Mouse (Mus musculus): ENCODE measurements around the gene Lrfn3. TPM values are rescaled to one million over a fixed set of nuclear protein-coding genes. Genes with fewer than 3 reads are reported as not detected.
A peak's percentile ranks its signal among the peaks of the same experiment; 100 is the strongest.

Gene Lrfn3
- polyA plus RNA-seq (2021), result 21.9 TPM

DNA sequence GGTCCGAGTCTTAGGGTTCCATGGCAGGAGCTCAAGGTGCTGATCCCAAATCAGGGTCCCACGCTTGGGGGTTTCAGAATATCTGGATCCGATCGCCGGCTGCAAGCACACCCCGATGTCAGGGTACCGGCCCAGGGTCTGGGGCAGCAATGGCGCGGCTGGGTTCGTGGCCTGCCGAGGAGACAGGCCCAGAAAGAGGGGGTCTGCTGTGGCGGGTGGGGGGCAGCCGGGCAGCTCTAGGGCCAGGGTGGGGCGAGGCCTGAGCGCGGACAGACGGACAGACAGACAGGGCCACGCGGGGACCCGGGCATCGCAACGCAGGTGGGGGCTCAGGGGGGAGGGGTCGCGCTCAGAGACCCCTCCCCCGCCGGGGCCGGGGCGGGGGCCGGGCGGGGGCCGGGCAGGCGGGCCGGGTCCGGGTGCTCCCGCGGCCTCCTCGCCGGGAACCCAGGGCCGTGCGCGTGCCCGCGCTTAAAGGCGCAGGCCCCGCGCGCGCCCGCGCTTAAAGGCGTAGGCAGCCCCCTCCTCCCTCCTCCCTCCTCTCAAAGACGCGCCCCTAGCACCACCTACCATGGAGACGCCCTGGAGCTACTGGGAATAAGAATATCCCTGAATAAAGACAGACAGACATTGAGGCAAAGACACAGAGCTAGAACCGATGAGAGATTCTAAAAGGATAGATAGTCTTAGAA is at the start of gene Lrfn3:
Gene Lrfn3 (minus strand): TSS at position 121 of the 692 bp plus-strand sequence.
- DNase-seq (ENCODE audit: low read depth, low spot score), result no peak

DNA sequence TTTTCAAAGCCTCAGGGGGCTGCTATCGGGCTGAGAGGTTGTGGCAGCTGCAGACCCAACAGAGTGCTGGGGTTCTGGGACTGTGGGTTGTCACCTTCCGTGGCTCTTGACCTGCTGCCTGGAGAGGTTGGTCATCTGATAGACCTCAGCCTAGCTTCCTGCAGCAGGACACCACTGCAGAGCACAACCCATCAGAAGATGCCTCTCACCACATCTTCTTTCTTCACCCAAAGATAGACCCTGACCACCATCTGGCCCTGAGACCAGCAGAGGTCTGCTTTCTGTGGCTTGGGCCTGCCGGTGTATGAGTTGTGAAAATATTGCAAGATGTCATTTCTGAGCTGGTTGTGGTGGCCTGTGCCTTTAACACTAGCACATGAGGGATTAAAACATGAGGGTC is 48.5 kb upstream of the Lrfn3 start:
- POLR2A ChIA-PET, result interaction anchor here (1.4 kb wide), 1 partner anchor 39 kb away, joined by 6 read pairs; no protein-coding TSS in a partner anchor

More for the DNA sequence above, at the start of gene Lrfn3:
- TF ChIP-seq CTCF (IDR thresholded peaks at IDR 0.05), result no peak
- in situ Hi-C loops (cut with MboI; ENCODE audit: low pct_unique_long_range_greater_than_20kb), result no loop called here
- ChIA-PET CTCF (interaction anchor here (0.9 to 1.3 kb wide), 2 partner anchors 10 to 69 kb away, joined by 3 to 4 read pairs; no protein-coding TSS in a partner anchor), POLR2A (interaction anchor here (0.7 kb wide), 2 partner anchors 70 to 599 kb away, joined by 3 read pairs; no protein-coding TSS in a partner anchor)
- ATAC-seq, result peak; percentile 44
- H3K27me3 ChIP-seq, result peaks cover 9% of the 10 kb centered on the region

DNA sequence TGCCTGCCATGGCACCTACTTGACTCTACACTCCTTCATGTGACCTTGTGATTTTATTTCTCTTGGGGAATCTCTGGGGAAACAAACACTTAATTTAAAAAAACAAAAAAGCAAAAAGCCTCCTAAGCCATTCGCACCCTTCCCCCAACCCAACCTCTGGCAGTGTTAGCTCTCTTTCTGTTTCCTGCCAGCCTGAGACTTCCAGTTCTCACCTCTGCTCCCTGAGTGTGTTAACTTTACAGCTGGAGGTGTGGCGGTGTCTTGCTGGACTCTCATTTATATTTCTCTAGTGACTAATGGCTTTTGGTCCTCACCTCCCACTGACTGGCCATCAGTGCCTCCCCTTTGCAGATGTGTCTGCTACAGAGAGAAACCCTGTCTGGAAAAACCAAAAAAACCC is 47.2 kb upstream of the Lrfn3 start:
- ChIA-PET POLR2A (interaction anchor here (1.4 kb wide), 1 partner anchor 38 kb away, joined by 6 read pairs; no protein-coding TSS in a partner anchor), CTCF (no interaction called here)
- H3K27me3 ChIP-seq, result peaks cover 34% of the 10 kb centered on the region
- DNase-seq (ENCODE audit: low read depth, low spot score) (no peak), ATAC-seq (no peak)
- TF ChIP-seq CTCF (IDR thresholded peaks at IDR 0.05), result no peak
- in situ Hi-C loops (cut with MboI; ENCODE audit: low pct_unique_long_range_greater_than_20kb), result no loop called here

More for the DNA sequence above, 48.5 kb upstream of the Lrfn3 start:
- in situ Hi-C loops (cut with MboI; ENCODE audit: low pct_unique_long_range_greater_than_20kb), result no loop called here
- CTCF ChIA-PET, result no interaction called here
- TF ChIP-seq CTCF (IDR thresholded peaks at IDR 0.05), result no peak
- peaks cover 35% of the 10 kb centered on the region for H3K27me3 ChIP-seq
- no peak for ATAC-seq
- DNase-seq (ENCODE audit: low read depth, low spot score), result no peak

DNA sequence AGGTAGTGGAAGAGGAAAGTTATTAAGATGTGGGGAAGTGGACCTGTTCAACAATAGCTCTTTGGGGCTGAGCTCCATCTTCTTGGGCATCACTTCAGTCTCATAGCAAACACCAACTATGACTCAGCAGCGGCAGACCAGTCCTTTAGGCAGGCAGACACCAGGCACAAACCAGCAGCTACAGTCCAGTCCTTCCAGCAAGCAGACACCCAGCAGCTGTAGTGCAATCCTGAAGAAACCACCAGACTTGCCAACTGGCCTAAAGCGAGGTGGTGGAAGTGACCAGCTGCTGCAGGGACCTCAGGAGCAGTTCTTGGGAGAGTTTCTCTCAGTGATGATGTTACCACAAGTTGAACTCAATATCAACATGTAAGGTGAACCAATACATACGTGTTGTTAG is 46.1 kb upstream of the Lrfn3 start:
- in situ Hi-C loops (cut with MboI; ENCODE audit: low pct_unique_long_range_greater_than_20kb), result no loop called here
- ATAC-seq (no peak), DNase-seq (ENCODE audit: low read depth, low spot score) (no peak)
- ChIA-PET POLR2A (no interaction called here), CTCF (interaction anchor here (0.9 kb wide), 1 partner anchor 41 kb away, joined by 3 read pairs; no protein-coding TSS in a partner anchor)
- peaks cover 36% of the 10 kb centered on the region for H3K27me3 ChIP-seq
- TF ChIP-seq CTCF (IDR thresholded peaks at IDR 0.05), result no peak

DNA sequence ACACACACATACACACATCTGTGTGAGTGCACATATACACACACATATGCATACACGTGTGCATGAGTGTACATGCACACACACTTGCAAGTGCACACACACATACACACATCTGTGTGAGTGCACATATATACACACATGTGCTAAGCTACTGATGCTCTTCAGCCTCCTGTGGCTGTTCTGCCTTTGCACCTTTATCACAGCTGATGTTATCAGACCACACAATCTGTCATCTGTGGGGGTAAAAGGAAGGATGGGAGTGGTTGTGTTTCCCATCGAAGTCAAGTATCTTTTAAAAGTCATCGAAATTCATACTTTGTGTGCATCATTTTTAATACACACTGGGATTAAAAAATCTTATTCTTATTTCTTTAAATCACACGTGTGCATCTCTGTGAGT is 39.8 kb upstream of the Lrfn3 start:
- in situ Hi-C loops (cut with MboI; ENCODE audit: low pct_unique_long_range_greater_than_20kb), result no loop called here
- POLR2A ChIA-PET, result no interaction called here
- no peak for TF ChIP-seq CTCF (IDR thresholded peaks at IDR 0.05)
- DNase-seq (ENCODE audit: low read depth, low spot score), result no peak
- ATAC-seq, result no peak
- H3K27me3 ChIP-seq, result peaks cover 22% of the 10 kb centered on the region
- CTCF ChIA-PET, result no interaction called here

DNA sequence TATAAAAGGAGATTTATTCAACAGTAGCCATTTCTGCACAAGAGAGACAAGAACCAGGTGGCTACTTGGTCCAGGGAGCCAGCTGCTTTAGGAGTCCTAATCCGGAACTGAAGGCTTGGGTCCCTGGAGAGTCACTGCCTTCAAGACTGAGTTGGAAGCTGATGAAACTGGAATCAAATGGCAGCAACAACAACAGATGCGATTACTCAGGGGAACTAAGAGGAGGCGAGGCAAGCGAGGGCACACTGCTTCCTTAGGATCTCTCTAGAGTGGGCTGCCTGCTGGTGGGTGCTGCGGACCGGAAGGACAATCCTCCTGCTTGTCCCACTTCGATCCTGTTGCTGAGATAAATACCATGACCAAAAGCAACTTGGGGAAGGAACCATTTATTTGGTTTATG is 37.1 kb upstream of the Lrfn3 start:
- DNase-seq (ENCODE audit: low read depth, low spot score) (no peak), ATAC-seq (no peak)
- POLR2A ChIA-PET, result no interaction called here
- in situ Hi-C loops (cut with MboI; ENCODE audit: low pct_unique_long_range_greater_than_20kb), result no loop called here
- peaks cover 26% of the 10 kb centered on the region for H3K27me3 ChIP-seq
- TF ChIP-seq CTCF (IDR thresholded peaks at IDR 0.05), result no peak
- CTCF ChIA-PET, result no interaction called here

DNA sequence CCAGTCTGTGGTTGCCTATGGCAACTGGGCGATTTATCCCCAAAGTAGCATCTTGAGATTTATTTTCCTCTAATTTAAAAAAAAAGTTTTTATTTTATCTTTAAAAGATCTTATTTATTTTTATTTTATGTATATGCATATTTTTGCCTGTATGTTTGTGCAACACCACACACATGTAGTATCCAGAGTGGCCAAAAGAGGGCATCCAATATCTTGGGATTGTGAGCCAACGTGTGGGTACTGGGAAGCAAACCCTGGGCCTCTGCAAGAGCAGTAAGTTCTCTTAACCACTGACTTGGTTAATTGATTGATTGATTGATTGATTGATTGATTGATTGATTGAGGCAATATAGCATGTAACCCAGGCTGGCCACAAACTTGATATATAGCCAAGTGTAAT is 32.3 kb upstream of the Lrfn3 start:
- peaks cover 28% of the 10 kb centered on the region for H3K27me3 ChIP-seq
- TF ChIP-seq CTCF (IDR thresholded peaks at IDR 0.05), result peak; percentile 47
- POLR2A ChIA-PET, result no interaction called here
- no peak for ATAC-seq
- in situ Hi-C loops (cut with MboI; ENCODE audit: low pct_unique_long_range_greater_than_20kb), result no loop called here
- CTCF ChIA-PET, result no interaction called here
- no peak for DNase-seq (ENCODE audit: low read depth, low spot score)

DNA sequence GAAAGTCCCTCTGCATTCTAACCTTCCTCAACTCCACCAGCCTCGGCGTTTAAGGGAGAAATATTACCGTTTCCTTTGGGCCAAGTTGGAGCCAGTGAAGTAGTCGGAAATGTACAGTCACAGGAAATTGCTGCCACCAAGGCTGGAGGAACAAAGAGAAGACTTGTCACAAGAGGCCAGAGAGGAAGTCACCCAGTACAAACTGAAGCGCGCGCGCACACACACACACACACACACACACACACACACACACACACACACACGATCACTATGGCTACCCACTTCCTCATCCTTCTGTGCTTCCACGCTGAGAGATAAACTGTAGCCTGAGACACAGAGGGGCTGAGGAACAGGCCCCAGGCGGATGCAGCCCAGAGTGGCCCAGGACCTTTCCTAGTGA is 31.8 kb upstream of the Lrfn3 start:
- DNase-seq (ENCODE audit: low read depth, low spot score), result no peak
- ChIA-PET POLR2A (interaction anchor here (0.7 kb wide), 1 partner anchor 1988 kb away, joined by 5 read pairs; no protein-coding TSS in a partner anchor), CTCF (no interaction called here)
- ATAC-seq, result no peak
- peaks cover 28% of the 10 kb centered on the region for H3K27me3 ChIP-seq
- in situ Hi-C loops (cut with MboI; ENCODE audit: low pct_unique_long_range_greater_than_20kb), result no loop called here
- TF ChIP-seq CTCF (IDR thresholded peaks at IDR 0.05), result no peak

DNA sequence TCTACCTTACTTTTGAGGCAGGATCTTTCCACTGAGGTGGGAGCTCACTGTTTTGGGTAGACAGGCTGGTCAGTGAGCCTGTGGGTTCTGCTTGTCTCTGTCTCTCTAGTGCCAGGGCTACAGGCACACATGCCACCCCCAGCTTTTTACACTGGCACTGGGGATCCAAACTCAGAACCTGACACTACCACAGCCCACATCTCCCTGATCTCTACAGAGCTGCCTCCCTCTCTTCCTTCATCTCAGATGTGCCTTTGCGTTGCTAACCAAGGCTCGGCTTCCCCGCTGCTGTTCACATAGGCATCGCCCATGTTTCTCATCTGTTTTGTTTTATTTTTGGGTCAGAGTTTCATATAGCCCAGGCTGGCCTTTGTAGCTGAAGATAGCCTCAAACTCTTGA is 31.1 kb upstream of the Lrfn3 start:
- CTCF ChIA-PET, result no interaction called here
- TF ChIP-seq CTCF (IDR thresholded peaks at IDR 0.05), result no peak
- POLR2A ChIA-PET, result interaction anchor here (0.7 kb wide), 1 partner anchor 1988 kb away, joined by 5 read pairs; no protein-coding TSS in a partner anchor
- in situ Hi-C loops (cut with MboI; ENCODE audit: low pct_unique_long_range_greater_than_20kb), result no loop called here
- ATAC-seq (no peak), DNase-seq (ENCODE audit: low read depth, low spot score) (no peak)
- H3K27me3 ChIP-seq, result peaks cover 22% of the 10 kb centered on the region

DNA sequence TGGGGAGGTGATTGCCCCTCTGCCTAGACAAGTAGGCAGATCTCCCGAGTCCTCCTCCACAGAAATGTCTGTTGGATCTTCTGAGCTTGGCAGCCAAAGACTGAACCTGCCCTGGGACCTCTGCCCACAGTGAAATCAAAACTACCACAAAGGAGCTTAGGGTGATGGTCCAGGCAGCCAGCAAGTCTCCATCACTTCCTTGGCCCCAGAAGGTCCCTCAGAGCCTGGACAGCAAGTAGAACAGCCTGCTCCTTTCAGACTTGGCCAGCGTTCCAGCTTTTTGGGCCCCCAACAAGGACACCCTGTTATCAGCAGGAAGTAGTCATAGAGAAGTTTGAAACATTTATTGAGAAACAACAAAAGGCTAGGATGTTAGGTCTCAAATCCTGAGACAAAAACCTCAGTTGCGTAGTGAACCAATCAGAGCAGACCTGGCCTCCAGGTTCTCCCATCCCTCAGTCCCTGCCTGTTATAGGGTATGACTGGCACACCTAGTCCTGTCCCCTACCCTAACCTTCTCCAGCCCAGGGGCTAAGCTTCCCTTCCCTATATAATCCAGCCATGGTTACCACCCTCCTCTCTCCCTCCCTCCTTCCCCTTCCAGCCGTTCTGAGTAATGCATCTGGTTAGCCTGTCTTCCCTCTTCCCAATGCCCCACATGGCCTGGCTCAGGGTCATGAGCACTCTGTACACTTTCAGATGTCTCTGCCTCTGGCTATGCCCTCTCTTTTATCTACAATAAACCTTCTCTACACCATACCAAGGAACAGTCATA is 30.4 kb upstream of the Lrfn3 start:
- H3K27me3 ChIP-seq, result peaks cover 16% of the 10 kb centered on the region
- in situ Hi-C loops (cut with MboI; ENCODE audit: low pct_unique_long_range_greater_than_20kb), result no loop called here
- POLR2A ChIA-PET, result no interaction called here
- no peak for DNase-seq (ENCODE audit: low read depth, low spot score)
- TF ChIP-seq CTCF (IDR thresholded peaks at IDR 0.05), result no peak
- CTCF ChIA-PET, result no interaction called here
- ATAC-seq, result no peak

DNA sequence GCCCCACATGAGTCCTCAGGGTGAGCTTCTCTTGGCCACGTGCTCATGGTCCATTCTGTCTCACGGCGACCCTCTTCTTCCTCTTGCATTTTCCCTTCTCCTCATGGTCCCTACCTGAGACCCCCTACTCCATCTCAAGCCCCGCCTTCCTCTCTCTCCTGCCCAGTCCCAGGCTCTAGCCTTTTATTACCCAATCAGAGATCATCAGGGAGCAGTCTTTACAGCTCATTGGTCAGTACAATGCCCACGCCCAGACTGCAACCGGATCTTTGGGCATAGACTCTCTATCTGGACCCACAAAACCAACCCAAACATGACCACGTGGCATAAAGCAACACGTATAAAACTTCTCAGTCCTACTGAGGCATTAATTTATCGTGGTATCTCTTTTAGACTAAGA is 21.5 kb upstream of the Lrfn3 start:
- no peak for TF ChIP-seq CTCF (IDR thresholded peaks at IDR 0.05)
- peaks cover 4% of the 10 kb centered on the region for H3K27me3 ChIP-seq
- in situ Hi-C loops (cut with MboI; ENCODE audit: low pct_unique_long_range_greater_than_20kb), result loop anchor here (5.0 kb wide), 1 partner anchor 43 kb away; no protein-coding TSS in a partner anchor
- DNase-seq (ENCODE audit: low read depth, low spot score) (no peak), ATAC-seq (no peak)
- POLR2A ChIA-PET, result no interaction called here
- CTCF ChIA-PET, result interaction anchor here (1.4 kb wide), 1 partner anchor 48 kb away, joined by 3 read pairs; no protein-coding TSS in a partner anchor

Data from Patski (cell line).